Mouse (Mus musculus) C2C12 (cell line): ENCODE data around the gene Olfr66.

ENCODE experiments used
- CEBPB ChIP-seq: IDR thresholded peaks from one replicate; pipeline ENCODE4 v1.6.1; 2011; ENCODE audit warnings: low read depth, mild to moderate bottlenecking, control low read depth, moderate library complexity
- CTCF ChIP-seq: IDR thresholded peaks from one replicate; pipeline ENCODE4 v1.5.1; 2011; ENCODE audit not compliant: control insufficient read depth, insufficient read depth, insufficient read length
- MAX ChIP-seq: IDR thresholded peaks from one replicate; pipeline ENCODE4 v1.6.1; 2011; ENCODE audit warnings: mild to moderate bottlenecking, control low read depth
- MYOD1 ChIP-seq: IDR thresholded peaks from one replicate; pipeline ENCODE4 v1.6.1; 2011; ENCODE audit warnings: low read depth; ENCODE audit not compliant: control insufficient read depth, insufficient read length
- MYOG ChIP-seq: IDR thresholded peaks from one replicate; pipeline ENCODE4 v1.6.1; 2011; ENCODE audit not compliant: control insufficient read depth, insufficient read length; ENCODE audit errors: extremely low read depth
- USF1 ChIP-seq: IDR thresholded peaks from one replicate; pipeline ENCODE4 v1.6.1; 2011; ENCODE audit warnings: low read depth, mild to moderate bottlenecking, control low read depth, moderate library complexity

- TF ChIP-seq CTCF, result no peak
- no peak for TF ChIP-seq USF1
- no peak for TF ChIP-seq MAX
- TF ChIP-seq MYOG, result no peak
- TF ChIP-seq MYOD1, result no peak
- TF ChIP-seq CEBPB, result no peak
Measured at GRCm38 (mm10) chr7:103912969-103913511, 27.0 kb upstream of the Olfr66 start.
